Mouse (Mus musculus) liver, postnatal 0 days (tissue): ENCODE data around the gene Eefsec. TPM values are rescaled to one million over a fixed set of nuclear protein-coding genes. Genes with fewer than 3 reads are reported as not detected.

ENCODE experiments used
- ATAC-seq: fragments of 200-750 bp; cut with Nextera tagmentation; 2 replicates; pipeline ENCODE4 v1.8.0; 2017; ENCODE audit warnings: mild to moderate bottlenecking, moderate library complexity
- DNase-seq: peaks from one replicate; pipeline ENCODE4 v3.0.0-alpha.2; 2016
- H3K27ac ChIP-seq: fragments of 300-500 bp; sonication (generic); 2 replicates; pipeline ENCODE4 v1.5.1; 2014; ENCODE audit warnings: antibody characterized with exemption, moderate library complexity, mild to moderate bottlenecking, low read depth
- H3K27me3 ChIP-seq: fragments of 300-500 bp; sonication (generic); 2 replicates; pipeline ENCODE4 v1.6.1; 2014; ENCODE audit warnings: low read length, control low read depth, mixed read lengths; ENCODE audit not compliant: insufficient read depth
- H3K36me3 ChIP-seq: fragments of 300-500 bp; sonication (generic); replicated peaks from 2 replicates; pipeline ENCODE4 v1.6.1; 2014; ENCODE audit warnings: mild to moderate bottlenecking, control low read depth, low read length, moderate library complexity, mixed read lengths; ENCODE audit not compliant: insufficient read depth
- H3K4me1 ChIP-seq: fragments of 300-500 bp; sonication (generic); 2 replicates; pipeline ENCODE4 v1.6.1; 2014; ENCODE audit warnings: antibody characterized with exemption, mild to moderate bottlenecking, control low read depth; ENCODE audit not compliant: insufficient read depth
- H3K4me2 ChIP-seq: fragments of 300-500 bp; sonication (generic); 2 replicates; pipeline ENCODE4 v1.6.1; 2014; ENCODE audit warnings: low read depth, mild to moderate bottlenecking, low read length, moderate library complexity, mixed read lengths
- H3K4me3 ChIP-seq: fragments of 300-500 bp; sonication (generic); 2 replicates; pipeline ENCODE4 v1.5.1; 2014; ENCODE audit warnings: low read depth, low read length
- H3K9ac ChIP-seq: fragments of 300-500 bp; sonication (generic); replicated peaks from 2 replicates; pipeline ENCODE4 v1.6.1; 2014; ENCODE audit warnings: mild to moderate bottlenecking, moderate library complexity
- H3K9me3 ChIP-seq: fragments of 300-500 bp; sonication (generic); 2 replicates; pipeline ENCODE4 v1.6.1; 2016; ENCODE audit warnings: mild to moderate bottlenecking, control low read depth, low read length, mixed read lengths
- CTCF ChIP-seq: sonication (generic); IDR thresholded peaks from 2 replicates; pipeline ENCODE4 v1.5.1; 2016; ENCODE audit warnings: antibody characterized with exemption, low read depth
- EP300 ChIP-seq: IDR thresholded peaks from 2 replicates; pipeline ENCODE4 v1.6.1; 2016; ENCODE audit warnings: antibody characterized with exemption, low read depth, mild to moderate bottlenecking
- WGBS: fragments of 180-500 bp; shearing (Covaris S2); extraction: QIAGEN DNeasy Blood & Tissue Kit; methylation state at CpG from one replicate; pipeline ENCODE4 v1.1.7; 2014; ENCODE audit not compliant: insufficient replicate concordance; 5-methylcytosine and 5-hydroxymethylcytosine counted together
- polyA plus RNA-seq: library from polyadenylated mRNA; unstranded; fragments of >200 nt; fragmentation: Nextera tagmentation; extraction: Ambion mirVana; gene quantifications from 2 replicates; pipeline ENCODE4 v1.2.1, GENCODE M21; 2015

Gene Eefsec
- polyA plus RNA-seq, 1 experiment from 2014 or later: 19.1 TPM

GRCm38 (mm10) chr6:88341182-88341581 lies 105.2 kb downstream of the Eefsec start:
- DNase-seq: no peak
- H3K9ac ChIP-seq: no peak overlapping the region
- WGBS: 78% methylated on average over 3 of the region's 3 CpGs
- no peak for TF ChIP-seq CTCF
- no peak; the same call in 1 of the 2 replicates for TF ChIP-seq EP300
- no peak overlapping the region for H3K4me2 ChIP-seq
- no peaks in the 10 kb centered on the region for H3K27me3 ChIP-seq
- no peaks in the 10 kb centered on the region for H3K4me1 ChIP-seq
- no peak overlapping the region for H3K27ac ChIP-seq
- H3K36me3 ChIP-seq: 0 out of 2 replicates have a peak, but pooled peaks cover 5% of the 10 kb centered on the region
- no peak for ATAC-seq
- no peaks in the 10 kb centered on the region for H3K9me3 ChIP-seq
- H3K4me3 ChIP-seq: no peak overlapping the region

- TF ChIP-seq CTCF (no peak), EP300 (no peak)
- Histone ChIP-seq H3K27me3 (no peaks in the 10 kb centered on the region), H3K4me2 (no peak overlapping the region), H3K9me3 (no peaks in the 10 kb centered on the region), H3K4me1 (no peaks in the 10 kb centered on the region), H3K36me3 (0 out of 2 replicates have a peak, but pooled peaks cover 5% of the 10 kb centered on the region), H3K4me3 (no peak overlapping the region), H3K27ac (no peak overlapping the region), H3K9ac (no peak overlapping the region)
- WGBS: 88% methylated on average over 7 of the region's 7 CpGs
- no peak for DNase-seq
- ATAC-seq: no peak
Observed at GRCm38 (mm10) chr6:88340761-88341160, 105.6 kb downstream of the Eefsec start.

GRCm38 (mm10) chr6:88329336-88329735 lies 117.0 kb downstream of the Eefsec start:
- H3K9me3 ChIP-seq: 0 out of 2 replicates have a peak, but pooled peaks cover 6% of the 10 kb centered on the region
- TF ChIP-seq CTCF: no peak
- no peak for TF ChIP-seq EP300
- no peaks in the 10 kb centered on the region; the same call in none of the 2 replicates for H3K36me3 ChIP-seq
- no peak overlapping the region for H3K9ac ChIP-seq
- ATAC-seq (no peak), DNase-seq (no peak)
- no peak overlapping the region for H3K27ac ChIP-seq
- H3K4me2 ChIP-seq: no peak overlapping the region
- no peaks in the 10 kb centered on the region for H3K27me3 ChIP-seq
- H3K4me1 ChIP-seq: no peaks in the 10 kb centered on the region
- H3K4me3 ChIP-seq: no peak overlapping the region

GRCm38 (mm10) chr6:88321879-88322278 lies 124.5 kb downstream of the Eefsec start:
- H3K36me3 ChIP-seq: no peaks in the 10 kb centered on the region; the same call in 1 of the 2 replicates
- no peak for DNase-seq
- H3K9me3 ChIP-seq: no peaks in the 10 kb centered on the region
- no peaks in the 10 kb centered on the region for H3K4me1 ChIP-seq
- no peak overlapping the region for H3K4me2 ChIP-seq
- H3K9ac ChIP-seq: no peak overlapping the region
- H3K27ac ChIP-seq: no peak overlapping the region
- 62% methylated on average over 7 of the region's 7 CpGs for WGBS
- peak; percentile 47 for ATAC-seq
- no peaks in the 10 kb centered on the region for H3K27me3 ChIP-seq
- TF ChIP-seq CTCF: peak; percentile 49
- no peak for TF ChIP-seq EP300
- no peak overlapping the region for H3K4me3 ChIP-seq

- 85% methylated on average over 5 of the region's 5 CpGs for WGBS
- Histone ChIP-seq H3K27me3 (no peaks in the 10 kb centered on the region), H3K4me1 (no peaks in the 10 kb centered on the region), H3K4me3 (no peak overlapping the region), H3K36me3 (no peaks in the 10 kb centered on the region), H3K9me3 (no peaks in the 10 kb centered on the region), H3K4me2 (no peak overlapping the region), H3K9ac (no peak overlapping the region), H3K27ac (no peak overlapping the region)
- ATAC-seq: no peak
- DNase-seq: no peak
- TF ChIP-seq EP300 (no peak), CTCF (no peak)
Observed at GRCm38 (mm10) chr6:88321253-88321652, 125.1 kb downstream of the Eefsec start.

GRCm38 (mm10) chr6:88319735-88320134 lies 126.6 kb downstream of the Eefsec start:
- 71% methylated on average over 1 of the region's 1 CpGs for WGBS
- Histone ChIP-seq H3K4me1 (no peaks in the 10 kb centered on the region), H3K27ac (no peak overlapping the region), H3K9me3 (no peaks in the 10 kb centered on the region), H3K4me2 (no peak overlapping the region), H3K36me3 (no peaks in the 10 kb centered on the region), H3K9ac (no peak overlapping the region), H3K4me3 (no peak overlapping the region), H3K27me3 (no peaks in the 10 kb centered on the region)
- DNase-seq: no peak
- ATAC-seq: no peak
- TF ChIP-seq CTCF (no peak), EP300 (no peak)

GRCm38 (mm10) chr6:88315295-88315694 lies 131.0 kb downstream of the Eefsec start:
- DNase-seq (no peak), ATAC-seq (no peak)
- Histone ChIP-seq H3K9ac (no peak overlapping the region), H3K4me2 (no peak overlapping the region), H3K9me3 (no peaks in the 10 kb centered on the region), H3K27ac (no peak overlapping the region), H3K36me3 (no peaks in the 10 kb centered on the region; the same call in 1 of the 2 replicates), H3K4me3 (no peak overlapping the region), H3K4me1 (no peaks in the 10 kb centered on the region), H3K27me3 (no peaks in the 10 kb centered on the region)
- TF ChIP-seq EP300 (no peak), CTCF (no peak)
- 59% methylated on average over 2 of the region's 2 CpGs for WGBS
